10 mouse cellular contexts compared by ENCODE assay signal in the genomic region with DNA sequence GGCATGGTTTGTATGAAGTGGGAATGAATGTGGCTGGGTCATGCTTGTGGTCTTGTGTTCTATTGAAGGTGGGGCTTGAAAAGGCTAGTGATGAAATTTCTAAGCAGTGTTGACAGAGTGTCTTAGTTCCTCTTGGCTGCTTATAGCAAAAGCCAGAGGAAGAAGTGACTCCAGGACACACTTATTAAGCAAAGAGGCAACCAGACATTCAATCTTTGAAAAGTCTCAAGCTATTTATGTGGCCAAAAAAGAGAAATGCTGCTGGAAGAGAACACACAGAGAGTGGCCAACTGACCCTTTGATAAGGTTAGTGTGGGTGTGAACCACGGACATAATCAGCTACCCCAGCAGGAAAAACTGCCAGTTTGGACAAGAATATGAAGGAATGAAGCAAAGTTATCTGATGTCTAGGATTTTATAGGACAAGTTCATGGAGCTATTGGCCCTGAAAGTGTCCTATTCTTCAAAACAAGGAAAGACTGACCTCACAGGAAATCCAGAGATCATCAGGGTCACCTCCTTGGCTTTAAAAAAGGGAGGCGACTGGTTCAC.
DNase-seq lines count a peak whose midpoint lies in the region; ATAC-seq and TF ChIP-seq lines count a peak whose summit lies in the region.
"Had no signal": no experiment of that assay in that cellular context is flagged by ENCODE, and none has a peak within 500 bp of the region (broad histone marks: within the 10 kb centered on the region; RNA-seq: fewer than 3 reads in every experiment).

No protein-coding gene starts in this region.

- WGBS in spleen, adult 2 months, result 55% methylated on average over 2 of the region's 2 CpGs
- WGBS in neural tube, embryonic 15.5 days, result 80% methylated on average over 2 of the region's 2 CpGs

- intact Hi-C loops in gastrocnemius, postnatal 36 days (cut with DNase I), result no loop called here

- no peaks in the 10 kb centered on the region for H3K36me3 ChIP-seq in spleen, adult 2 months (ENCODE audit: control insufficient read depth, insufficient read depth, low read length)
- no peaks in the 10 kb centered on the region for H3K36me3 ChIP-seq in splenic B cell, adult 2 months (ENCODE audit: control insufficient read depth, insufficient read depth, low read length, poor library complexity, severe bottlenecking)
- H3K36me3 ChIP-seq in neural tube, embryonic 15.5 days, result no peaks in the 10 kb centered on the region
- H3K36me3 ChIP-seq: midbrain, embryonic 15.5 days had no signal

- H3K4me1 ChIP-seq in spleen, adult 2 months (ENCODE audit: control insufficient read depth, insufficient read depth, insufficient read length), result peaks cover 7% of the 10 kb centered on the region; the same call in 1 of the 2 replicates
- no peaks in the 10 kb centered on the region for H3K4me1 ChIP-seq in neural tube, embryonic 15.5 days
- H3K4me1 ChIP-seq: midbrain, embryonic 15.5 days had no signal

- no peak overlapping the region for H3K9ac ChIP-seq in neural tube, embryonic 15.5 days (replicated peaks)
- H3K9ac ChIP-seq: midbrain, embryonic 15.5 days had no signal

- no peak overlapping the region for H3K4me3 ChIP-seq in spleen, adult 2 months (ENCODE audit: extremely low read depth, insufficient read depth, insufficient read length)
- H3K4me3 ChIP-seq in neural tube, embryonic 15.5 days (replicated peaks), result no peak overlapping the region
- H3K4me3 ChIP-seq: midbrain, embryonic 15.5 days had no signal

- TF ChIP-seq CTCF in spleen, adult 2 months (IDR thresholded peaks at IDR 0.05; ENCODE audit: extremely low read depth, insufficient read depth, insufficient read length, insufficient replicate concordance), result no peak

- 0 out of 2 replicates have a peak overlapping the region, but pooled peaks have one; percentile 28 for H3K27ac ChIP-seq in spleen, adult 2 months (ENCODE audit: insufficient read depth, low read length)
- no peak overlapping the region for H3K27ac ChIP-seq in neural tube, embryonic 15.5 days (replicated peaks)
- H3K27ac ChIP-seq: midbrain, embryonic 15.5 days had no signal

- no peaks in the 10 kb centered on the region for H3K9me3 ChIP-seq in neural tube, embryonic 15.5 days (replicated peaks)
- H3K9me3 ChIP-seq: midbrain, embryonic 15.5 days had no signal

- TF ChIP-seq POLR2A in spleen, adult 2 months (IDR thresholded peaks at IDR 0.05; ENCODE audit: low read depth, low read length), result no peak

- no peaks in the 10 kb centered on the region for H3K27me3 ChIP-seq in spleen, adult 2 months (ENCODE audit: control insufficient read depth, insufficient read depth, low read length)
- no peaks in the 10 kb centered on the region for H3K27me3 ChIP-seq in splenic B cell, adult 2 months (ENCODE audit: control insufficient read depth, insufficient read depth, low read length, poor library complexity, severe bottlenecking)
- H3K27me3 ChIP-seq in neural tube, embryonic 15.5 days (replicated peaks), result no peaks in the 10 kb centered on the region
- H3K27me3 ChIP-seq: midbrain, embryonic 15.5 days had no signal

- ATAC-seq in neural tube, embryonic 15.5 days (ENCODE audit: low FRiP score), result no peak
- ATAC-seq: midbrain, embryonic 15.5 days had no signal

- H3K4me2 ChIP-seq in neural tube, embryonic 15.5 days, result no peak overlapping the region
- H3K4me2 ChIP-seq: midbrain, embryonic 15.5 days had no signal

- peak; percentile 35 for DNase-seq in gastrocnemius, postnatal 25 days
- DNase-seq in gastrocnemius, postnatal 36 days, result no peak
- DNase-seq in spleen, adult 2 months (ENCODE audit: low read depth in 1 of 2, low spot score in 2 of 2), result no peak
- no peak for DNase-seq in spleen, postnatal 4 days (ENCODE audit: low spot score in 2 of 2)
- DNase-seq in heart, postnatal 4 days, result peak; percentile 14
- peak; percentile 16 for DNase-seq in splenic B cell, adult 2 months (ENCODE audit: low read depth, low spot score)
- no peak for DNase-seq in MN1 (ENCODE audit: low spot score)
- DNase-seq: embryo, embryonic 11 days had no signal

Comparison
In these comparisons a context has a peak if more than half of its experiments do, and no peak if none do; other contexts are left out.
1. DNase-seq: peak in gastrocnemius, postnatal 25 days (single experiment), heart, postnatal 4 days (single experiment) and splenic B cell, adult 2 months (single experiment); none in gastrocnemius, postnatal 36 days (0 of 2), spleen, adult 2 months (0 of 2), spleen, postnatal 4 days (0 of 2) and MN1 (single experiment).